ENCODE assay signal across 8 mouse cellular contexts in genomic region chr7:134566322-134566721, GRCm38 (mm10).
DNase-seq lines count a peak whose midpoint lies in the region; ATAC-seq and TF ChIP-seq lines count a peak whose summit lies in the region.

No protein-coding gene starts in this region.

- H3K9ac ChIP-seq in intestine, postnatal 0 days (ENCODE audit: low read depth, low read length) = no peak overlapping the region

- H3K4me1 ChIP-seq in embryonic facial prominence, embryonic 10.5 days = no peaks in the 10 kb centered on the region
- H3K4me1 ChIP-seq in intestine, postnatal 0 days (replicated peaks; ENCODE audit: control insufficient read depth, insufficient read depth, low read length) = no peaks in the 10 kb centered on the region

- no peak overlapping the region for H3K27ac ChIP-seq in embryonic facial prominence, embryonic 10.5 days (replicated peaks)
- H3K27ac ChIP-seq in intestine, postnatal 0 days (ENCODE audit: low read depth, low read length) = no peak overlapping the region

- H3K9me3 ChIP-seq in embryonic facial prominence, embryonic 10.5 days = no peaks in the 10 kb centered on the region
- no peaks in the 10 kb centered on the region for H3K9me3 ChIP-seq in intestine, postnatal 0 days (ENCODE audit: control insufficient read depth)

- no peak overlapping the region for H3K4me3 ChIP-seq in embryonic facial prominence, embryonic 10.5 days
- H3K4me3 ChIP-seq in intestine, postnatal 0 days (ENCODE audit: low read depth, low read length) = no peak overlapping the region

- WGBS in embryonic facial prominence, embryonic 10.5 days = 78% methylated on average over 5 of the region's 5 CpGs
- 73% methylated on average over 5 of the region's 5 CpGs for WGBS in intestine, postnatal 0 days

- peak; percentile 70 for DNase-seq in heart, adult 8-10 months (ENCODE audit: low spot score)
- DNase-seq in heart, postnatal 25 days (ENCODE audit: low spot score) = no peak
- peak; percentile 91 for DNase-seq in adrenal gland, postnatal 10 days
- peak; percentile 72 for DNase-seq in embryonic facial prominence, embryonic 10.5 days (ENCODE audit: low spot score)
- peak; percentile 52 to 58 for DNase-seq in left cerebral cortex, postnatal 36 days (ENCODE audit: low spot score in 2 of 2)
- peak; percentile 55 for DNase-seq in ovary, postnatal 36 days (ENCODE audit: low spot score)
- DNase-seq in urinary bladder, postnatal 10 days (ENCODE audit: low spot score) = peak; percentile 24

- H3K36me3 ChIP-seq in embryonic facial prominence, embryonic 10.5 days (replicated peaks) = no peaks in the 10 kb centered on the region
- H3K36me3 ChIP-seq in intestine, postnatal 0 days (ENCODE audit: control insufficient read depth, insufficient read depth) = no peaks in the 10 kb centered on the region

- intact Hi-C loops in heart, postnatal 25 days (cut with DNase I) = loop anchor here (2.0 to 5.0 kb wide), 3 partner anchors 154 to 712 kb away; no protein-coding TSS in a partner anchor
- intact Hi-C loops in left cerebral cortex, postnatal 36 days (cut with DNase I) = loop anchor here (5.0 to 10.0 kb wide), 2 partner anchors 302 to 709 kb away; no protein-coding TSS in a partner anchor

- no peak; the same call in 1 of the 2 replicates for ATAC-seq in intestine, postnatal 0 days

- H3K4me2 ChIP-seq in intestine, postnatal 0 days (replicated peaks; ENCODE audit: low read depth) = no peak overlapping the region

- peak; percentile 88 for TF ChIP-seq CTCF in intestine, postnatal 0 days (IDR thresholded peaks at IDR 0.05; ENCODE audit: low read depth)

- H3K27me3 ChIP-seq in embryonic facial prominence, embryonic 10.5 days (replicated peaks; ENCODE audit: low read depth, poor library complexity, severe bottlenecking) = no peaks in the 10 kb centered on the region
- H3K27me3 ChIP-seq in intestine, postnatal 0 days (replicated peaks; ENCODE audit: control insufficient read depth, insufficient read depth, low read length) = no peaks in the 10 kb centered on the region
